Mouse (Mus musculus) right cerebral cortex, postnatal 10 days (tissue): ENCODE measurements around the gene Prkd2.

Source experiments
- DNase-seq, 2 experiments: peaks; one replicate each; pipeline ENCODE4 v3.0.0; 2021; ENCODE audit warnings: low spot score in 2 of 2

The Prkd2 gene

GRCm38 (mm10) chr7:16917447-16917846, 74.7 kb downstream of the Prkd2 start:
- DNase-seq: no peak

GRCm38 (mm10) chr7:16918014-16918413, 75.3 kb downstream of the Prkd2 start:
- peak; percentile 68 to 73 for DNase-seq

- no peak for DNase-seq
These were observed 76.0 kb downstream of the Prkd2 start for GRCm38 (mm10) chr7:16918670-16919069.

GRCm38 (mm10) chr7:16919395-16920149, 76.9 kb downstream of the Prkd2 start:
- no peak for DNase-seq
